ENCODE assay signal across 26 mouse cellular contexts in genomic region chr11:36804615-36805014, GRCm38 (mm10).
DNase-seq lines count a peak whose midpoint lies in the region; ATAC-seq and TF ChIP-seq lines count a peak whose summit lies in the region.
"Had no signal": no experiment of that assay in that cellular context is flagged by ENCODE, and none has a peak within 500 bp of the region (broad histone marks: within the 10 kb centered on the region; RNA-seq: fewer than 3 reads in every experiment).

No protein-coding gene starts in this region.

- ATAC-seq in cerebellum, adult (ENCODE audit: insufficient number of reproducible peaks, low FRiP score, low TSS enrichment): no peak
- no peak for ATAC-seq in hindbrain, embryonic 11.5 days (ENCODE audit: low FRiP score)
- peak; percentile 44; the same call in 1 of the 2 replicates for ATAC-seq in midbrain, postnatal 0 days (ENCODE audit: low FRiP score)
- ATAC-seq in midbrain, embryonic 13.5 days: no peak
- ATAC-seq: forebrain, embryonic 13.5 days; intestine, postnatal 0 days; midbrain, embryonic 15.5 days had no signal

- H3K4me2 ChIP-seq in hindbrain, embryonic 11.5 days (replicated peaks; ENCODE audit: low read depth, low read length): no peak overlapping the region
- no peak overlapping the region for H3K4me2 ChIP-seq in midbrain, postnatal 0 days (ENCODE audit: low read depth, low read length, poor library complexity, severe bottlenecking)
- H3K4me2 ChIP-seq in midbrain, embryonic 13.5 days (replicated peaks): no peak overlapping the region
- H3K4me2 ChIP-seq: forebrain, embryonic 13.5 days; heart, embryonic 15.5 days; limb, embryonic 13.5 days; liver, embryonic 11.5 days; midbrain, embryonic 15.5 days had no signal

- no peak overlapping the region for H3K9ac ChIP-seq in hindbrain, embryonic 11.5 days (ENCODE audit: low read depth, low read length)
- H3K9ac ChIP-seq in midbrain, postnatal 0 days (replicated peaks; ENCODE audit: low read length, poor library complexity, severe bottlenecking): no peak overlapping the region
- H3K9ac ChIP-seq in midbrain, embryonic 13.5 days (replicated peaks): no peak overlapping the region
- H3K9ac ChIP-seq: forebrain, embryonic 13.5 days; heart, embryonic 15.5 days; limb, embryonic 13.5 days; midbrain, embryonic 15.5 days had no signal

- WGBS in hindbrain, embryonic 11.5 days: 61% methylated on average over 1 of the region's 1 CpGs
- 63% methylated on average over 1 of the region's 1 CpGs for WGBS in hindbrain, embryonic 10.5 days
- 83% methylated on average over 1 of the region's 1 CpGs for WGBS in midbrain, postnatal 0 days
- WGBS in midbrain, embryonic 13.5 days: 68% methylated on average over 1 of the region's 1 CpGs

- no peak for TF ChIP-seq CTCF in midbrain, postnatal 0 days (IDR thresholded peaks at IDR 0.05)

- no peak overlapping the region for H3K4me3 ChIP-seq in hindbrain, embryonic 11.5 days (ENCODE audit: low read depth, low read length)
- H3K4me3 ChIP-seq in hindbrain, embryonic 10.5 days: no peak overlapping the region
- no peak overlapping the region for H3K4me3 ChIP-seq in midbrain, postnatal 0 days (ENCODE audit: low read depth, low read length)
- no peak overlapping the region for H3K4me3 ChIP-seq in midbrain, embryonic 13.5 days (replicated peaks)
- H3K4me3 ChIP-seq: forebrain, embryonic 13.5 days; heart, embryonic 10.5 days; heart, embryonic 15.5 days; left cerebral cortex, adult 2 months; limb, embryonic 13.5 days; megakaryocyte, embryonic 14.5 days; midbrain, embryonic 15.5 days had no signal

- peak; percentile 2 for DNase-seq in cerebellum, adult 9-11 months
- peak; percentile 6 for DNase-seq in hindbrain, embryonic 11.5 days (ENCODE audit: low spot score)
- DNase-seq in hindbrain, embryonic 10.5 days (ENCODE audit: low spot score): no peak
- peak; percentile 81 for DNase-seq in midbrain, postnatal 0 days (ENCODE audit: low spot score)
- no peak for DNase-seq in lung, adult 18-20 months
- DNase-seq in layer of hippocampus, postnatal 10 days (ENCODE audit: low spot score in 2 of 2): no peak
- DNase-seq: adrenal gland, postnatal 10 days; cerebellum, adult 18-20 months; gastrocnemius, postnatal 14 days; kidney, postnatal 14 days; layer of hippocampus, adult 9-11 months; lung, postnatal 36 days; thymus, adult 2 months; thymus, postnatal 36 days had no signal

- no peak overlapping the region for H3K27ac ChIP-seq in hindbrain, embryonic 11.5 days (ENCODE audit: low read depth, low read length)
- no peak overlapping the region for H3K27ac ChIP-seq in hindbrain, embryonic 10.5 days
- H3K27ac ChIP-seq in midbrain, postnatal 0 days (ENCODE audit: low read depth, low read length): no peak overlapping the region
- no peak overlapping the region for H3K27ac ChIP-seq in midbrain, embryonic 13.5 days
- H3K27ac ChIP-seq: forebrain, embryonic 13.5 days; heart, embryonic 10.5 days; heart, embryonic 15.5 days; left cerebral cortex, adult 2 months; limb, embryonic 13.5 days; midbrain, embryonic 15.5 days had no signal

- H3K4me1 ChIP-seq in hindbrain, embryonic 11.5 days (replicated peaks; ENCODE audit: control insufficient read depth, insufficient read depth, low read length): no peaks in the 10 kb centered on the region
- peaks cover 17% of the 10 kb centered on the region for H3K4me1 ChIP-seq in hindbrain, embryonic 10.5 days (replicated peaks)
- H3K4me1 ChIP-seq in midbrain, postnatal 0 days (ENCODE audit: insufficient read depth, low read length): peaks cover 3% of the 10 kb centered on the region; the same call in 1 of the 2 replicates
- H3K4me1 ChIP-seq in midbrain, embryonic 13.5 days (replicated peaks): peaks cover 26% of the 10 kb centered on the region
- H3K4me1 ChIP-seq: heart, embryonic 10.5 days; heart, embryonic 15.5 days; megakaryocyte, embryonic 14.5 days had no signal

- H3K36me3 ChIP-seq in hindbrain, embryonic 11.5 days (ENCODE audit: control insufficient read depth, insufficient read depth, low read length): no peaks in the 10 kb centered on the region
- H3K36me3 ChIP-seq in hindbrain, embryonic 10.5 days: no peaks in the 10 kb centered on the region
- H3K36me3 ChIP-seq in midbrain, postnatal 0 days (ENCODE audit: insufficient read depth, low read length): no peaks in the 10 kb centered on the region
- H3K36me3 ChIP-seq in midbrain, embryonic 13.5 days: no peaks in the 10 kb centered on the region
- H3K36me3 ChIP-seq: heart, embryonic 10.5 days; heart, embryonic 15.5 days; limb, embryonic 13.5 days; midbrain, embryonic 15.5 days had no signal

- no peaks in the 10 kb centered on the region for H3K27me3 ChIP-seq in hindbrain, embryonic 11.5 days (ENCODE audit: control insufficient read depth, insufficient read depth, low read length)
- no peaks in the 10 kb centered on the region for H3K27me3 ChIP-seq in hindbrain, embryonic 10.5 days (ENCODE audit: insufficient read depth, poor library complexity, severe bottlenecking)
- H3K27me3 ChIP-seq in midbrain, postnatal 0 days (ENCODE audit: insufficient read depth, low read length): no peaks in the 10 kb centered on the region
- no peaks in the 10 kb centered on the region for H3K27me3 ChIP-seq in midbrain, embryonic 13.5 days
- H3K27me3 ChIP-seq: CH12.LX; forebrain, embryonic 13.5 days; heart, embryonic 15.5 days; limb, embryonic 13.5 days; megakaryocyte, embryonic 14.5 days; midbrain, embryonic 15.5 days had no signal

- H3K9me3 ChIP-seq in hindbrain, embryonic 11.5 days (ENCODE audit: control insufficient read depth, low read length): no peaks in the 10 kb centered on the region
- H3K9me3 ChIP-seq in hindbrain, embryonic 10.5 days: no peaks in the 10 kb centered on the region
- no peaks in the 10 kb centered on the region for H3K9me3 ChIP-seq in midbrain, postnatal 0 days (ENCODE audit: low read length)
- no peaks in the 10 kb centered on the region for H3K9me3 ChIP-seq in midbrain, embryonic 13.5 days
- H3K9me3 ChIP-seq: forebrain, embryonic 13.5 days; heart, embryonic 10.5 days; heart, embryonic 15.5 days; limb, embryonic 13.5 days; midbrain, embryonic 15.5 days had no signal

Comparison
In these comparisons a context has a peak if more than half of its experiments do, and no peak if none do; other contexts are left out.
1. DNase-seq: peak in cerebellum, adult 9-11 months (single experiment), hindbrain, embryonic 11.5 days (single experiment) and midbrain, postnatal 0 days (single experiment); none in hindbrain, embryonic 10.5 days (single experiment), lung, adult 18-20 months (0 of 2) and layer of hippocampus, postnatal 10 days (0 of 2).